ENCODE assay signal across 21 mouse cellular contexts in genomic region chr17:18236931-18237330, GRCm38 (mm10). TPM values are rescaled to one million over a fixed set of nuclear protein-coding genes. Genes with fewer than 3 reads are reported as not detected.
A peak's percentile ranks its signal among the peaks of the same experiment; 100 is the strongest.
DNase-seq lines count a peak whose midpoint lies in the region; TF ChIP-seq lines count a peak whose summit lies in the region.
"Had no signal": no experiment of that assay in that cellular context is flagged by ENCODE, and none has a peak within 500 bp of the region (broad histone marks: within the 10 kb centered on the region; RNA-seq: fewer than 3 reads in every experiment).

No protein-coding gene starts in this region.

- no peaks in the 10 kb centered on the region for H3K36me3 ChIP-seq in ES-E14 (ENCODE audit: control insufficient read depth, insufficient read depth, low read length, poor library complexity, severe bottlenecking)
- H3K36me3 ChIP-seq: forebrain, embryonic 10.5 days; hindbrain, embryonic 12.5 days; hindbrain, embryonic 15.5 days had no signal

- in situ Hi-C loops in ES-E14 (cut with MboI; ENCODE audit: low sequenced_read_pairs in 2 of 2, unreplicated experiment in 2 of 2) = no loop called here

- no peaks in the 10 kb centered on the region for H3K9me3 ChIP-seq in ES-E14 (ENCODE audit: control insufficient read depth, insufficient read depth, low read depth, low read length)

- no peak overlapping the region for H3K27ac ChIP-seq in ES-E14 (ENCODE audit: insufficient read depth, low read depth, low read length, poor library complexity, severe bottlenecking)
- H3K27ac ChIP-seq: forebrain, embryonic 10.5 days; forebrain, embryonic 13.5 days; heart, adult 2 months; hindbrain, embryonic 12.5 days; hindbrain, embryonic 15.5 days had no signal

- peak overlapping the region; percentile 12 to 40; a peak in 1 of 4 replicates for H3K4me3 ChIP-seq in ES-E14 (ENCODE audit: insufficient read depth in 1 of 2, low read depth in 1 of 2, low read length in 2 of 2, poor library complexity in 1 of 2, severe bottlenecking in 1 of 2)
- H3K4me3 ChIP-seq: forebrain, embryonic 10.5 days; forebrain, embryonic 13.5 days; heart, adult 2 months; hindbrain, embryonic 12.5 days; hindbrain, embryonic 15.5 days had no signal

- peak; percentile 38 for DNase-seq in testis, postnatal 10 days (ENCODE audit: low spot score)
- DNase-seq in testis, postnatal 14 days (ENCODE audit: low spot score) = no peak
- DNase-seq in ES-E14 (ENCODE audit: low read depth, low spot score) (peak; percentile 8), ZHBTc4 (ENCODE audit: low read depth, low spot score) (peak; percentile 55)
- no peak for DNase-seq in layer of hippocampus, adult 11-12 months (ENCODE audit: low spot score)
- no peak for DNase-seq in ovary, postnatal 10 days (ENCODE audit: low spot score)
- DNase-seq: adrenal gland, adult 2 months; adrenal gland, postnatal 14 days; cerebellum, adult 11-12 months; cerebellum, adult 8-10 months; cerebellum, postnatal 14 days; gastrocnemius, postnatal 14 days; heart, adult 2 months had no signal

- H3K4me1 ChIP-seq in ES-E14 (ENCODE audit: control insufficient read depth in 2 of 2, insufficient read depth in 2 of 2, low read length in 2 of 2, poor library complexity in 1 of 2) = no peaks in the 10 kb centered on the region; a peak in 1 of 4 replicates
- H3K4me1 ChIP-seq: forebrain, embryonic 10.5 days; forebrain, embryonic 13.5 days; hindbrain, embryonic 12.5 days; hindbrain, embryonic 15.5 days had no signal

- H3K9ac ChIP-seq in ES-E14 (ENCODE audit: insufficient read depth, low read depth, low read length, poor library complexity, severe bottlenecking) = no peak overlapping the region
- H3K9ac ChIP-seq: forebrain, embryonic 13.5 days; hindbrain, embryonic 12.5 days; hindbrain, embryonic 15.5 days had no signal

TF ChIP-seq in ES-E14, 5 proteins besides CTCF, POLR2A, EP300 and RAD21:
- no peak for TF ChIP-seq ZC3H11A (IDR thresholded peaks at IDR 0.05; ENCODE audit: borderline replicate concordance, low read depth, low read length)
- TF ChIP-seq HCFC1 (IDR thresholded peaks at IDR 0.05; ENCODE audit: borderline replicate concordance, insufficient read depth, low read length) = no peak
- no peak for TF ChIP-seq CHD2 (IDR thresholded peaks at IDR 0.05; ENCODE audit: low read depth, low read length)
- no peak for TF ChIP-seq MAFK (IDR thresholded peaks at IDR 0.05; ENCODE audit: insufficient read depth, low read depth, low read length)
- no peak for TF ChIP-seq ZNF384 (IDR thresholded peaks at IDR 0.05; ENCODE audit: low read depth, low read length)

RNA-seq across cellular contexts. Expression of gene Vmn2r94, which starts 40.6 kb away (rescaled TPM):
- under 0.01 and 0.04 TPM in 2 replicates for total RNA-seq in ES-E14 (2012; rRNA removed)
- total RNA-seq: adrenal gland, adult 2 months; adrenal gland, postnatal 14 days; adrenal gland, postnatal 4 days; gastrocnemius, adult 18-20 months; gastrocnemius, postnatal 14 days; heart, adult 2 months; heart, postnatal 25 days; hematopoietic stem cell, adult 5-6 weeks had no signal

Comparison
In these comparisons a context has a peak if more than half of its experiments do, and no peak if none do; other contexts are left out.
1. DNase-seq: peak in testis, postnatal 10 days (single experiment), ES-E14 (single experiment) and ZHBTc4 (single experiment); none in testis, postnatal 14 days (single experiment), layer of hippocampus, adult 11-12 months (single experiment) and ovary, postnatal 10 days (single experiment).